Mouse (Mus musculus) ES-Bruce4 (cell line): ENCODE data around the gene Xylt1. TPM values are rescaled to one million over a fixed set of nuclear protein-coding genes. Genes with fewer than 3 reads are reported as not detected.

Source experiments
- H3K27ac ChIP-seq: 2 replicates; pipeline ENCODE4 v1.5.1; 2012; ENCODE audit warnings: low read length, inconsistent platforms; ENCODE audit not compliant: insufficient read depth
- H3K27me3 ChIP-seq: 2 replicates; pipeline ENCODE4 v1.6.1; 2012; ENCODE audit warnings: mild to moderate bottlenecking, low read length, inconsistent platforms; ENCODE audit not compliant: control insufficient read depth, poor library complexity, insufficient read depth, severe bottlenecking
- H3K36me3 ChIP-seq: 2 replicates; pipeline ENCODE4 v1.6.1; 2012; ENCODE audit warnings: inconsistent platforms, mild to moderate bottlenecking, low read length, moderate library complexity; ENCODE audit not compliant: control insufficient read depth, poor library complexity, insufficient read depth, severe bottlenecking
- H3K4me1 ChIP-seq: one replicate; pipeline ENCODE4 v1.8.1; 2011; ENCODE audit warnings: low read length; ENCODE audit not compliant: control insufficient read depth, insufficient read depth
- H3K4me3 ChIP-seq: 2 replicates; pipeline ENCODE4 v1.5.1; 2011; ENCODE audit warnings: low read depth, mild to moderate bottlenecking, low read length
- H3K9ac ChIP-seq: 2 replicates; pipeline ENCODE4 v1.6.1; 2012; ENCODE audit warnings: low read depth, mild to moderate bottlenecking, inconsistent platforms; ENCODE audit not compliant: poor library complexity, severe bottlenecking
- H3K9me3 ChIP-seq: replicated peaks from 2 replicates; pipeline ENCODE4 v1.6.1; 2012; ENCODE audit warnings: mild to moderate bottlenecking, low read length, inconsistent platforms; ENCODE audit not compliant: control insufficient read depth, poor library complexity, insufficient read depth, severe bottlenecking
- CTCF ChIP-seq: IDR thresholded peaks from one replicate; pipeline ENCODE4 v1.8.1; 2011; ENCODE audit warnings: low read depth, low read length
- EP300 ChIP-seq: IDR thresholded peaks from 2 replicates; pipeline ENCODE4 v1.6.1; 2011; ENCODE audit warnings: low read depth, low read length; ENCODE audit not compliant: insufficient read depth
- POLR2A ChIP-seq: IDR thresholded peaks from one replicate; pipeline ENCODE4 v1.8.1; 2011; ENCODE audit warnings: low read length; ENCODE audit not compliant: insufficient read depth
- polyA plus RNA-seq: library from polyadenylated mRNA; stranded (reverse); fragments of >200 nt; gene quantifications from 2 replicates; pipeline ENCODE4 v1.2.4, GENCODE M21; 2011; ENCODE audit warnings: low read depth; ENCODE audit not compliant: missing spikeins, insufficient read depth, insufficient read length

Xylt1 gene
- polyA plus RNA-seq, 1 experiment, result 1.2 TPM

- no peak overlapping the region for H3K4me3 ChIP-seq
- TF ChIP-seq CTCF (no peak), POLR2A (no peak), EP300 (no peak)
- no peak overlapping the region for H3K9ac ChIP-seq
- no peaks in the 10 kb centered on the region for H3K9me3 ChIP-seq
- H3K27ac ChIP-seq, result no peak overlapping the region
- no peaks in the 10 kb centered on the region for H3K27me3 ChIP-seq
- H3K36me3 ChIP-seq, result no peaks in the 10 kb centered on the region
- H3K4me1 ChIP-seq, result peaks cover 2% of the 10 kb centered on the region
Measured at GRCm38 (mm10) chr7:117709901-117710607, 329.3 kb downstream of the Xylt1 start.

GRCm38 (mm10) chr7:117716876-117717408 is 336.2 kb downstream of the Xylt1 start:
- Histone ChIP-seq H3K4me1 (no peaks in the 10 kb centered on the region), H3K9me3 (no peaks in the 10 kb centered on the region), H3K4me3 (no peak overlapping the region), H3K27ac (no peak overlapping the region), H3K27me3 (no peaks in the 10 kb centered on the region), H3K36me3 (no peaks in the 10 kb centered on the region), H3K9ac (no peak overlapping the region)
- no peak for TF ChIP-seq EP300
- TF ChIP-seq POLR2A, result no peak
- no peak for TF ChIP-seq CTCF

GRCm38 (mm10) chr7:117720426-117720825 is 339.6 kb downstream of the Xylt1 start:
- TF ChIP-seq EP300 (no peak), CTCF (no peak), POLR2A (no peak)
- Histone ChIP-seq H3K36me3 (no peaks in the 10 kb centered on the region), H3K27ac (no peak overlapping the region), H3K27me3 (no peaks in the 10 kb centered on the region), H3K9me3 (no peaks in the 10 kb centered on the region), H3K4me1 (no peaks in the 10 kb centered on the region), H3K9ac (no peak overlapping the region), H3K4me3 (no peak overlapping the region)
